Mouse (Mus musculus) liver (tissue): ENCODE data around the gene Met.

Experiments
- DNase-seq: peaks from one replicate; pipeline ENCODE4 v3.0.0-alpha.2; 2020; ENCODE audit warnings: mixed read lengths

The Met gene

GRCm38 (mm10) chr6:17492062-17492461 is 28.5 kb downstream of the Met start:
- no peak for DNase-seq

GRCm38 (mm10) chr6:17495413-17495812 is 31.8 kb downstream of the Met start:
- DNase-seq, result no peak

- DNase-seq, result no peak
These were observed 33.8 kb downstream of the Met start for GRCm38 (mm10) chr6:17497366-17497765.

GRCm38 (mm10) chr6:17498801-17499200 is 35.2 kb downstream of the Met start:
- DNase-seq, result no peak

- no peak for DNase-seq
These were observed 37.8 kb downstream of the Met start for GRCm38 (mm10) chr6:17501440-17501839.

- no peak for DNase-seq
These were observed 38.7 kb downstream of the Met start for GRCm38 (mm10) chr6:17502311-17502710.

GRCm38 (mm10) chr6:17503724-17504123 is 40.1 kb downstream of the Met start:
- no peak for DNase-seq

GRCm38 (mm10) chr6:17505530-17505929 is 41.9 kb downstream of the Met start:
- DNase-seq, result no peak

- DNase-seq, result no peak
These were observed 43.2 kb downstream of the Met start for GRCm38 (mm10) chr6:17506831-17507230.

- DNase-seq, result no peak
These were observed 44.6 kb downstream of the Met start for GRCm38 (mm10) chr6:17508184-17508583.

GRCm38 (mm10) chr6:17508604-17509372 is 45.2 kb downstream of the Met start:
- DNase-seq, result no peak

GRCm38 (mm10) chr6:17513381-17513780 is 49.8 kb downstream of the Met start:
- DNase-seq, result no peak

GRCm38 (mm10) chr6:17515775-17516460 is 52.3 kb downstream of the Met start:
- DNase-seq, result no peak

GRCm38 (mm10) chr6:17521901-17522717 is 58.5 kb downstream of the Met start:
- no peak for DNase-seq

GRCm38 (mm10) chr6:17522917-17523316 is 59.3 kb downstream of the Met start:
- DNase-seq, result no peak

- no peak for DNase-seq
These were observed 66.1 kb downstream of the Met start for GRCm38 (mm10) chr6:17529490-17530269.

GRCm38 (mm10) chr6:17541615-17542014 is 78.0 kb downstream of the Met start:
- no peak for DNase-seq

GRCm38 (mm10) chr6:17542383-17542782 is 78.8 kb downstream of the Met start:
- no peak for DNase-seq

- DNase-seq, result no peak
These were observed 81.9 kb downstream of the Met start for GRCm38 (mm10) chr6:17545480-17545879.

- DNase-seq, result no peak
These were observed 82.7 kb downstream of the Met start for GRCm38 (mm10) chr6:17546341-17546740.

GRCm38 (mm10) chr6:17546825-17547224 is 83.2 kb downstream of the Met start:
- no peak for DNase-seq

GRCm38 (mm10) chr6:17548786-17549185 is 85.2 kb downstream of the Met start:
- DNase-seq, result no peak

- no peak for DNase-seq
These were observed 86.0 kb downstream of the Met start for GRCm38 (mm10) chr6:17549645-17550044.
